Mouse (Mus musculus): ENCODE data around the gene Adamts8.

GRCm38 (mm10) chr9:30928759-30929158 lies 13.6 kb upstream of the Adamts8 start:
- TF ChIP-seq CTCF (IDR thresholded peaks at IDR 0.05; ENCODE audit: control insufficient read depth, insufficient read depth, low read length): no peak
- no peak for TF ChIP-seq POLR2A (IDR thresholded peaks at IDR 0.05; ENCODE audit: borderline replicate concordance, control insufficient read depth, low read depth, low read length)
